ENCODE assay signal across 8 mouse cellular contexts in genomic region chr1:180987759-180988158, GRCm38 (mm10). TPM values are rescaled to one million over a fixed set of nuclear protein-coding genes. Genes with fewer than 3 reads are reported as not detected.
DNase-seq lines count a peak whose midpoint lies in the region; ATAC-seq and TF ChIP-seq lines count a peak whose summit lies in the region.

No protein-coding gene starts in this region.

- intact Hi-C loops in gastrocnemius, postnatal 14 days (cut with DNase I; ENCODE audit: low total_unique reads), result no loop called here

- WGBS in kidney, embryonic 16.5 days, result 2% methylated on average over 9 of the region's 9 CpGs
- 3% methylated on average over 9 of the region's 9 CpGs for WGBS in liver, embryonic 12.5 days (ENCODE audit: insufficient replicate concordance)

- no peak for TF ChIP-seq POLR2A in testis, adult 2 months (IDR thresholded peaks at IDR 0.05; ENCODE audit: control insufficient read depth, low read depth, low read length)

- no peak for ATAC-seq in kidney, embryonic 16.5 days (ENCODE audit: low FRiP score, low TSS enrichment)
- peak; percentile 46; the same call in 1 of the 2 replicates for ATAC-seq in liver, embryonic 12.5 days

- H3K4me1 ChIP-seq in kidney, embryonic 16.5 days (ENCODE audit: insufficient read depth, low read length), result no peaks in the 10 kb centered on the region
- H3K4me1 ChIP-seq in liver, embryonic 12.5 days, result no peaks in the 10 kb centered on the region
- H3K4me1 ChIP-seq in testis, adult 2 months (ENCODE audit: control insufficient read depth, insufficient read depth, low read length), result peaks cover 9% of the 10 kb centered on the region

- no peaks in the 10 kb centered on the region for H3K9me3 ChIP-seq in kidney, embryonic 16.5 days (ENCODE audit: low read length)
- H3K9me3 ChIP-seq in liver, embryonic 12.5 days (replicated peaks), result no peaks in the 10 kb centered on the region

- peak; percentile 94 for TF ChIP-seq CTCF in testis, adult 2 months (IDR thresholded peaks at IDR 0.05; ENCODE audit: control insufficient read depth, insufficient read depth, insufficient replicate concordance, low read depth, low read length)

- H3K27me3 ChIP-seq in kidney, embryonic 16.5 days (ENCODE audit: insufficient read depth, low read length), result no peaks in the 10 kb centered on the region
- peaks cover 21% of the 10 kb centered on the region for H3K27me3 ChIP-seq in liver, embryonic 12.5 days (replicated peaks)
- no peaks in the 10 kb centered on the region for H3K27me3 ChIP-seq in testis, adult 2 months (ENCODE audit: control insufficient read depth, insufficient read depth, low read length)

- H3K36me3 ChIP-seq in kidney, embryonic 16.5 days (ENCODE audit: insufficient read depth, low read length), result no peaks in the 10 kb centered on the region
- H3K36me3 ChIP-seq in liver, embryonic 12.5 days, result no peaks in the 10 kb centered on the region
- no peaks in the 10 kb centered on the region for H3K36me3 ChIP-seq in testis, adult 2 months (ENCODE audit: control insufficient read depth, insufficient read depth, low read length)

- no peak overlapping the region for H3K27ac ChIP-seq in kidney, embryonic 16.5 days (ENCODE audit: low read length)
- H3K27ac ChIP-seq in liver, embryonic 12.5 days, result no peak overlapping the region
- H3K27ac ChIP-seq in testis, adult 2 months (ENCODE audit: control insufficient read depth, insufficient read depth, low read depth, low read length), result no peak overlapping the region

- H3K4me3 ChIP-seq in kidney, embryonic 16.5 days (ENCODE audit: low read length), result no peak overlapping the region
- H3K4me3 ChIP-seq in liver, embryonic 12.5 days, result no peak overlapping the region
- no peak overlapping the region for H3K4me3 ChIP-seq in testis, adult 2 months (ENCODE audit: control insufficient read depth, low read depth, low read length)

- H3K9ac ChIP-seq in kidney, embryonic 16.5 days (replicated peaks; ENCODE audit: low read length), result 0 out of 2 replicates have a peak overlapping the region, but pooled peaks have one; percentile 6
- H3K9ac ChIP-seq in liver, embryonic 12.5 days, result no peak overlapping the region

- no peak overlapping the region for H3K4me2 ChIP-seq in kidney, embryonic 16.5 days (replicated peaks; ENCODE audit: low read depth, low read length)
- H3K4me2 ChIP-seq in liver, embryonic 12.5 days, result no peak overlapping the region

- peak; percentile 75 to 84 for DNase-seq in left cerebral cortex, adult 18-20 months (ENCODE audit: low spot score in 2 of 2)
- no peak for DNase-seq in left cerebral cortex, adult 11 months (ENCODE audit: low spot score)
- DNase-seq in cerebellum, postnatal 14 days, result peak; percentile 88 to 91
- DNase-seq in gastrocnemius, postnatal 14 days, result peak; percentile 73
- peak; percentile 81 for DNase-seq in neural tube, embryonic 10.5 days (ENCODE audit: extremely low spot score, low spot score)

RNA-seq across cellular contexts. Expression of gene Ephx1, which starts 32.9 kb away (rescaled TPM):
- 10 to 100 TPM; 27.6 to 30.8 TPM for total RNA-seq in left cerebral cortex, adult 18-20 months (2021)
- total RNA-seq in gastrocnemius, postnatal 14 days (2021), result 10 to 100 TPM; 13.5 to 16.4 TPM
- polyA plus RNA-seq in kidney, embryonic 16.5 days (2015; fragmentation: Nextera tagmentation; extraction: Ambion mirVana), result 7.1 and 8.3 TPM in 2 replicates
- 2.1 and 2.2 TPM in 2 replicates for polyA plus RNA-seq in liver, embryonic 12.5 days (2016; fragmentation: Nextera tagmentation; extraction: Ambion mirVana)
- 60.1 and 63.9 TPM in 2 replicates for polyA plus RNA-seq in testis, adult 2 months (2012; rRNA removed)

RNA-seq across cellular contexts. Expression of gene Tmem63a, which starts 45.6 kb away (rescaled TPM):
- 10 to 100 TPM; 15.5 to 19.4 TPM for total RNA-seq in left cerebral cortex, adult 18-20 months (2021)
- total RNA-seq in gastrocnemius, postnatal 14 days (2021), result 10 to 100 TPM; 11.9 to 12.5 TPM
- polyA plus RNA-seq in kidney, embryonic 16.5 days (2015; fragmentation: Nextera tagmentation; extraction: Ambion mirVana), result 11.8 and 13.1 TPM in 2 replicates
- 6.5 and 6.6 TPM in 2 replicates for polyA plus RNA-seq in liver, embryonic 12.5 days (2016; fragmentation: Nextera tagmentation; extraction: Ambion mirVana)
- 3.6 and 3.7 TPM in 2 replicates for polyA plus RNA-seq in testis, adult 2 months (2012; rRNA removed)

RNA-seq across cellular contexts. Expression of gene Lefty1, which starts 52.9 kb away (rescaled TPM):
- under 1 TPM; 0.21 to 0.91 TPM for total RNA-seq in left cerebral cortex, adult 18-20 months (2021)
- under 1 TPM; 0.44 to 0.53 TPM for total RNA-seq in gastrocnemius, postnatal 14 days (2021)
- 1.2 TPM in 2 replicates for polyA plus RNA-seq in kidney, embryonic 16.5 days (2015; fragmentation: Nextera tagmentation; extraction: Ambion mirVana)
- 4.7 and 7.1 TPM in 2 replicates for polyA plus RNA-seq in liver, embryonic 12.5 days (2016; fragmentation: Nextera tagmentation; extraction: Ambion mirVana)
- 1.5 and 2.0 TPM in 2 replicates for polyA plus RNA-seq in testis, adult 2 months (2012; rRNA removed)
